Mouse (Mus musculus) lung, postnatal 0 days (tissue): ENCODE results near the gene Insl5.

Experiments
- CTCF ChIP-seq: IDR thresholded peaks from 2 replicates; pipeline ENCODE4 v1.5.1; 2016; ENCODE audit warnings: antibody characterized with exemption, mild to moderate bottlenecking
- EP300 ChIP-seq: IDR thresholded peaks from 2 replicates; pipeline ENCODE4 v1.6.1; 2016; ENCODE audit warnings: antibody characterized with exemption, mild to moderate bottlenecking, control low read depth

- no peak for TF ChIP-seq CTCF
- no peak for TF ChIP-seq EP300
Observed at GRCm38 (mm10) chr4:103028177-103029088, 1.8 kb upstream of the Insl5 start.
